Mouse (Mus musculus) C2C12 (cell line): Measurements from ENCODE around the gene Gm20388.

ENCODE experiments used
- MAX ChIP-seq: IDR thresholded peaks from one replicate; pipeline ENCODE4 v1.6.1; 2011; ENCODE audit warnings: mild to moderate bottlenecking, control low read depth
- MYOG ChIP-seq: IDR thresholded peaks from one replicate; pipeline ENCODE4 v1.6.1; 2011; ENCODE audit not compliant: control insufficient read depth, insufficient read length; ENCODE audit errors: extremely low read depth

DNA sequence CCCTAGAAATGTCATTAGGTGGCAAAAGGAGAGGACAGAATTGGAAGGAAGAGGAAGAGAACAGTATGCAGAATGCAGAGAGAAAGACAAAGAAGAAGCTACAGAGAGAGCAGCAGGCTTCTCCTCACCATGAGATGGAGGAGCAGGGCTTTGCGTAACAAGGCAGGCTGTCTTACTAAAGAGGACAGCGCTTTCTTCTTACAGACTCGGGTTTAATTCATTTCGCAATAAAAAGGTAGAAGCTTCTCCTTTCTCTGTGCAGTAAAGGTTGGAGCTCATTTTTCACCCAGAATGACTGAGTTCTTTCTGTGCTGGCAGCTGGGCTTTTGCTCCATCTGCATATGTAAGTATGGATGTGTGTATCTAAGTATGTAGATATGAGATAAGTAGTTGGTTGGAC, 3369.2 kb downstream of the Gm20388 start:
- TF ChIP-seq MYOG (no peak), MAX (no peak)
